Mouse (Mus musculus) liver, postnatal 0 days (tissue): ENCODE results near the gene Insl5.

Source experiments
- CTCF ChIP-seq: sonication (generic); IDR thresholded peaks from 2 replicates; pipeline ENCODE4 v1.5.1; 2016; ENCODE audit warnings: antibody characterized with exemption, low read depth
- EP300 ChIP-seq: IDR thresholded peaks from 2 replicates; pipeline ENCODE4 v1.6.1; 2016; ENCODE audit warnings: antibody characterized with exemption, low read depth, mild to moderate bottlenecking

DNA sequence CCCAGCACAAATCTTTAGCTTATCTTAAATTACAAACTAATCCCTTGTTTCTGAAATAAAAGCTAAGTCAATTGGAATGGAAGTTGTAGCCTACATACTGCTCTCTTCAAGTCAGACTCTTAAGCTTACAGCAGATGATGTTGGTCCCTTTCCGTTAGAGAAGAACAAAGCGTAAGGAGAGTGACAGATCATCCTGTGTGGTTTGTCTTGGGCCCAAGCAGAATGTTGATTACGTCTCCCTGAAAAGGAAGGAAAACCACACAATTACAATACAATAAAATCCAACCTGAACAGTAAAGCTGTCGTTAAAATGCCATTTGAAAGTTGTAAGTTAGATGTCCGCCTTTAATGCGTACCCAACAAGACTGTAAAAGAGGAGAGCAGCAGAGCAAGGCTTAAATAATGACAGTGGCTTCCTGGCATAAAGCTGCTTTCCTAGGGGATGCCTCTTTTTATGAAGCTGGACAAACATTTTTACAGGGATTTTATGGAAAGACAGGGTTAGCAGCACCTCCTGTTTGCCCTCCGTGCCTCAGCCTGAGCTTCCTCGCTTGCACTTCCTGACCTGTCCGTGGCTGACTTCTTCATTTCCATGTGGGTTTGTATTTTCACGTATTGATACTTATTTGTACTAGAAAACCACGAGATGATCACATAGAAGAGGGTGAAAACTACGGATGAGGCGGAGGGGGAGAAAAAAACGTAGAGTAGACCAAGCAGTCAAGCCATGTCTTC, 12.6 kb upstream of the Insl5 start:
- TF ChIP-seq CTCF (no peak), EP300 (no peak)
